21 mouse cellular contexts compared by ENCODE assay signal in genomic region chr5:115296347-115296746, GRCm38 (mm10). TPM values are rescaled to one million over a fixed set of nuclear protein-coding genes. Genes with fewer than 3 reads are reported as not detected.
DNase-seq lines count a peak whose midpoint lies in the region; ATAC-seq and TF ChIP-seq lines count a peak whose summit lies in the region.
"Had no signal": no experiment of that assay in that cellular context is flagged by ENCODE, and none has a peak within 500 bp of the region (broad histone marks: within the 10 kb centered on the region; RNA-seq: fewer than 3 reads in every experiment).

No protein-coding gene starts in this region.

- peaks cover 57% of the 10 kb centered on the region for H3K4me1 ChIP-seq in erythroblast, embryonic 14.5 days (ENCODE audit: control insufficient read depth)
- H3K4me1 ChIP-seq in E14TG2a.4 (replicated peaks; ENCODE audit: low read depth, low read length) = peaks cover 57% of the 10 kb centered on the region
- peaks cover 16% of the 10 kb centered on the region for H3K4me1 ChIP-seq in intestine, embryonic 16.5 days (ENCODE audit: control insufficient read depth, insufficient read depth, low read length)
- peaks cover 32% of the 10 kb centered on the region for H3K4me1 ChIP-seq in liver, embryonic 16.5 days (ENCODE audit: control insufficient read depth, low read depth, low read length)
- 0 out of 2 replicates have a peak, but pooled peaks cover 6% of the 10 kb centered on the region for H3K4me1 ChIP-seq in hindbrain, postnatal 0 days (ENCODE audit: insufficient read depth, low read length)

- peaks cover 81% of the 10 kb centered on the region for H3K36me3 ChIP-seq in erythroblast, embryonic 14.5 days (ENCODE audit: control insufficient read depth)
- H3K36me3 ChIP-seq in E14TG2a.4 (ENCODE audit: insufficient read depth, low read length) = peaks cover 82% of the 10 kb centered on the region
- peaks cover 15% of the 10 kb centered on the region; the same call in 1 of the 2 replicates for H3K36me3 ChIP-seq in intestine, embryonic 16.5 days (ENCODE audit: control insufficient read depth, insufficient read depth, low read length)
- H3K36me3 ChIP-seq in liver, embryonic 16.5 days (ENCODE audit: control insufficient read depth, insufficient read depth) = peaks cover 32% of the 10 kb centered on the region
- H3K36me3 ChIP-seq in hindbrain, postnatal 0 days (ENCODE audit: insufficient read depth, low read length) = peaks cover 34% of the 10 kb centered on the region

- no peak overlapping the region for H3K9ac ChIP-seq in intestine, embryonic 16.5 days (ENCODE audit: low read depth, low read length)
- H3K9ac ChIP-seq in liver, embryonic 16.5 days (ENCODE audit: low read depth, low read length) = no peak overlapping the region
- no peak overlapping the region for H3K9ac ChIP-seq in hindbrain, postnatal 0 days (replicated peaks; ENCODE audit: low read length)
- H3K9ac ChIP-seq: forebrain, embryonic 12.5 days; limb, embryonic 13.5 days; neural tube, embryonic 13.5 days had no signal

- H3K4me2 ChIP-seq in intestine, embryonic 16.5 days (ENCODE audit: low read depth, low read length) = no peak overlapping the region
- peak overlapping the region; percentile 27; the same call in 1 of the 2 replicates for H3K4me2 ChIP-seq in liver, embryonic 16.5 days (ENCODE audit: low read depth, low read length)
- no peak overlapping the region for H3K4me2 ChIP-seq in hindbrain, postnatal 0 days (ENCODE audit: low read depth, low read length)
- H3K4me2 ChIP-seq: forebrain, embryonic 12.5 days; limb, embryonic 13.5 days; neural tube, embryonic 13.5 days had no signal

- peak overlapping the region; percentile 21; the same call in 1 of the 2 replicates for H3K27ac ChIP-seq in intestine, embryonic 16.5 days (ENCODE audit: low read length)
- peak overlapping the region; percentile 69 for H3K27ac ChIP-seq in liver, embryonic 16.5 days (ENCODE audit: low read length)
- no peak overlapping the region for H3K27ac ChIP-seq in hindbrain, postnatal 0 days
- H3K27ac ChIP-seq: forebrain, embryonic 12.5 days; gastrocnemius, adult 2 months; heart, adult 2 months; limb, embryonic 13.5 days; neural tube, embryonic 13.5 days had no signal

- DNase-seq in retina, postnatal 1 day = no peak
- no peak for DNase-seq in hindbrain, postnatal 0 days (ENCODE audit: low spot score)
- no peak for DNase-seq in thymus, adult 18-20 months
- DNase-seq: adrenal gland, adult 8-10 months; cerebellum, adult 9-10 months; gastrocnemius, adult 2 months; heart, adult 2 months; heart, postnatal 14 days; kidney, postnatal 14 days; lung, postnatal 4 days; midbrain, embryonic 14.5 days; thymus, postnatal 25 days had no signal

- ATAC-seq in erythroblast, adult 5-6 weeks (replicated peaks; ENCODE audit: low FRiP score, poor library complexity, severe bottlenecking) = no peak
- ATAC-seq in intestine, embryonic 16.5 days = no peak
- no peak for ATAC-seq in liver, embryonic 16.5 days (ENCODE audit: low read depth)
- ATAC-seq in hindbrain, postnatal 0 days = no peak
- ATAC-seq: inflammation-experienced regulatory T-cells, adult 6 months had no signal

- 70% methylated on average over 10 of the region's 10 CpGs for WGBS in intestine, embryonic 16.5 days
- WGBS in liver, embryonic 16.5 days (ENCODE audit: insufficient replicate concordance) = 56% methylated on average over 10 of the region's 10 CpGs
- WGBS in hindbrain, postnatal 0 days = 80% methylated on average over 10 of the region's 10 CpGs

- TF ChIP-seq CTCF in E14TG2a.4 (conservative IDR thresholded peaks at IDR 0.05; ENCODE audit: low read length) = no peak
- TF ChIP-seq CTCF in hindbrain, postnatal 0 days (IDR thresholded peaks at IDR 0.05; ENCODE audit: low read depth) = no peak

- no peaks in the 10 kb centered on the region for H3K27me3 ChIP-seq in erythroblast, embryonic 14.5 days (ENCODE audit: control insufficient read depth)
- H3K27me3 ChIP-seq in E14TG2a.4 (ENCODE audit: insufficient read depth, low read length) = no peaks in the 10 kb centered on the region
- no peaks in the 10 kb centered on the region for H3K27me3 ChIP-seq in intestine, embryonic 16.5 days (replicated peaks; ENCODE audit: control insufficient read depth, insufficient read depth, low read length)
- H3K27me3 ChIP-seq in liver, embryonic 16.5 days (ENCODE audit: control insufficient read depth, insufficient read depth, low read depth, low read length) = no peaks in the 10 kb centered on the region
- no peaks in the 10 kb centered on the region for H3K27me3 ChIP-seq in hindbrain, postnatal 0 days (ENCODE audit: insufficient read depth, low read length)
- H3K27me3 ChIP-seq: forebrain, embryonic 12.5 days; limb, embryonic 13.5 days; neural tube, embryonic 13.5 days had no signal

- H3K4me3 ChIP-seq in erythroblast, embryonic 14.5 days (replicated peaks) = peak overlapping the region; percentile 19
- peak overlapping the region; percentile 1; the same call in 1 of the 2 replicates for H3K4me3 ChIP-seq in E14TG2a.4 (replicated peaks; ENCODE audit: low read length)
- H3K4me3 ChIP-seq in intestine, embryonic 16.5 days (ENCODE audit: low read length) = no peak overlapping the region
- no peak overlapping the region for H3K4me3 ChIP-seq in liver, embryonic 16.5 days (ENCODE audit: low read depth, low read length)
- no peak overlapping the region for H3K4me3 ChIP-seq in hindbrain, postnatal 0 days (ENCODE audit: low read length)
- H3K4me3 ChIP-seq: gastrocnemius, adult 2 months; heart, adult 2 months; limb, embryonic 13.5 days; neural tube, embryonic 13.5 days had no signal

- no peaks in the 10 kb centered on the region for H3K9me3 ChIP-seq in erythroblast, embryonic 14.5 days (ENCODE audit: control insufficient read depth, low read length)
- no peaks in the 10 kb centered on the region for H3K9me3 ChIP-seq in E14TG2a.4 (ENCODE audit: low read length)
- H3K9me3 ChIP-seq in intestine, embryonic 16.5 days (ENCODE audit: control insufficient read depth, low read length) = no peaks in the 10 kb centered on the region
- H3K9me3 ChIP-seq in liver, embryonic 16.5 days (replicated peaks; ENCODE audit: control insufficient read depth, low read length) = no peaks in the 10 kb centered on the region
- no peaks in the 10 kb centered on the region for H3K9me3 ChIP-seq in hindbrain, postnatal 0 days (ENCODE audit: low read length)
- H3K9me3 ChIP-seq: forebrain, embryonic 12.5 days; limb, embryonic 13.5 days; neural tube, embryonic 13.5 days had no signal

RNA-seq across cellular contexts. Expression of gene Dynll1, which starts 4.5 kb away (rescaled TPM):
- 85.2 and 91.7 TPM in 2 replicates for polyA plus RNA-seq in erythroblast, embryonic 14.5 days (2012)
- 181 and 187 TPM in 2 replicates for total RNA-seq in erythroblast, adult 5-6 weeks (2015; ENCODE audit: low replicate concordance)
- 61.4 and 103 TPM in 2 replicates for total RNA-seq in erythroblast, adult 5-6 weeks (2017; ENCODE audit: low replicate concordance)
- polyA plus RNA-seq in intestine, embryonic 16.5 days (2015; fragmentation: Nextera tagmentation; extraction: Ambion mirVana) = 1,024 and 1,116 TPM in 2 replicates
- 470 and 491 TPM in 2 replicates for polyA plus RNA-seq in liver, embryonic 16.5 days (2015; fragmentation: Nextera tagmentation; extraction: Ambion mirVana)
- 184 and 239 TPM in 2 replicates for total RNA-seq in hindbrain, postnatal 0 days (2014; rRNA removed)
- polyA plus RNA-seq in hindbrain, postnatal 0 days (2015; fragmentation: Nextera tagmentation; extraction: Ambion mirVana) = 1,016 and 1,030 TPM in 2 replicates

RNA-seq across cellular contexts. Expression of gene Coq5, which starts 16.9 kb away (rescaled TPM):
- 1.6 and 1.9 TPM in 2 replicates for polyA plus RNA-seq in erythroblast, embryonic 14.5 days (2012)
- total RNA-seq in erythroblast, adult 5-6 weeks (2015; ENCODE audit: low replicate concordance) = 1.7 and 2.5 TPM in 2 replicates
- 8.3 and 12.3 TPM in 2 replicates for total RNA-seq in erythroblast, adult 5-6 weeks (2017; ENCODE audit: low replicate concordance)
- 64.2 and 72.9 TPM in 2 replicates for polyA plus RNA-seq in intestine, embryonic 16.5 days (2015; fragmentation: Nextera tagmentation; extraction: Ambion mirVana)
- 25.2 and 26.7 TPM in 2 replicates for polyA plus RNA-seq in liver, embryonic 16.5 days (2015; fragmentation: Nextera tagmentation; extraction: Ambion mirVana)
- total RNA-seq in hindbrain, postnatal 0 days (2014; rRNA removed) = 30.5 and 31.4 TPM in 2 replicates
- 47.1 and 47.5 TPM in 2 replicates for polyA plus RNA-seq in hindbrain, postnatal 0 days (2015; fragmentation: Nextera tagmentation; extraction: Ambion mirVana)

RNA-seq across cellular contexts. Expression of gene Rnf10, which starts 23.6 kb away (rescaled TPM):
- 97.3 and 107 TPM in 2 replicates for polyA plus RNA-seq in erythroblast, embryonic 14.5 days (2012)
- 505 and 538 TPM in 2 replicates for total RNA-seq in erythroblast, adult 5-6 weeks (2015; ENCODE audit: low replicate concordance)
- 1,329 and 1,906 TPM in 2 replicates for total RNA-seq in erythroblast, adult 5-6 weeks (2017; ENCODE audit: low replicate concordance)
- polyA plus RNA-seq in intestine, embryonic 16.5 days (2015; fragmentation: Nextera tagmentation; extraction: Ambion mirVana) = 90.4 and 92.6 TPM in 2 replicates
- polyA plus RNA-seq in liver, embryonic 16.5 days (2015; fragmentation: Nextera tagmentation; extraction: Ambion mirVana) = 111 and 137 TPM in 2 replicates
- total RNA-seq in hindbrain, postnatal 0 days (2014; rRNA removed) = 108 and 112 TPM in 2 replicates
- 141 and 145 TPM in 2 replicates for polyA plus RNA-seq in hindbrain, postnatal 0 days (2015; fragmentation: Nextera tagmentation; extraction: Ambion mirVana)

RNA-seq across cellular contexts. Expression of gene Srsf9, which starts 30.6 kb away (rescaled TPM):
- polyA plus RNA-seq in erythroblast, embryonic 14.5 days (2012) = 5.3 and 5.5 TPM in 2 replicates
- 25.5 and 41.1 TPM in 2 replicates for total RNA-seq in erythroblast, adult 5-6 weeks (2015; ENCODE audit: low replicate concordance)
- 29.1 and 32.1 TPM in 2 replicates for total RNA-seq in erythroblast, adult 5-6 weeks (2017; ENCODE audit: low replicate concordance)
- polyA plus RNA-seq in intestine, embryonic 16.5 days (2015; fragmentation: Nextera tagmentation; extraction: Ambion mirVana) = 67.9 and 121 TPM in 2 replicates
- polyA plus RNA-seq in liver, embryonic 16.5 days (2015; fragmentation: Nextera tagmentation; extraction: Ambion mirVana) = 59.2 and 64.0 TPM in 2 replicates
- 42.5 and 47.5 TPM in 2 replicates for total RNA-seq in hindbrain, postnatal 0 days (2014; rRNA removed)
- 119 and 127 TPM in 2 replicates for polyA plus RNA-seq in hindbrain, postnatal 0 days (2015; fragmentation: Nextera tagmentation; extraction: Ambion mirVana)

RNA-seq across cellular contexts. Expression of gene Gatc, which starts 44.6 kb away (rescaled TPM):
- 1.4 and 1.7 TPM in 2 replicates for polyA plus RNA-seq in erythroblast, embryonic 14.5 days (2012)
- total RNA-seq in erythroblast, adult 5-6 weeks (2015; ENCODE audit: low replicate concordance) = 15.0 and 18.4 TPM in 2 replicates
- 1.8 and 4.1 TPM in 2 replicates for total RNA-seq in erythroblast, adult 5-6 weeks (2017; ENCODE audit: low replicate concordance)
- polyA plus RNA-seq in intestine, embryonic 16.5 days (2015; fragmentation: Nextera tagmentation; extraction: Ambion mirVana) = 23.4 and 23.9 TPM in 2 replicates
- polyA plus RNA-seq in liver, embryonic 16.5 days (2015; fragmentation: Nextera tagmentation; extraction: Ambion mirVana) = 10.1 and 13.4 TPM in 2 replicates
- total RNA-seq in hindbrain, postnatal 0 days (2014; rRNA removed) = 22.4 and 25.1 TPM in 2 replicates
- polyA plus RNA-seq in hindbrain, postnatal 0 days (2015; fragmentation: Nextera tagmentation; extraction: Ambion mirVana) = 27.5 and 32.1 TPM in 2 replicates

Comparison
In these comparisons a context has a peak if more than half of its experiments do, and no peak if none do; other contexts are left out.
1. H3K4me3 ChIP-seq: peak in erythroblast, embryonic 14.5 days (single experiment) and E14TG2a.4 (single experiment); none in intestine, embryonic 16.5 days (single experiment), liver, embryonic 16.5 days (single experiment) and hindbrain, postnatal 0 days (single experiment).